Mouse (Mus musculus) liver, embryonic 16.5 days (tissue): ENCODE results near the gene 2510039O18Rik. TPM values are rescaled to one million over a fixed set of nuclear protein-coding genes. Genes with fewer than 3 reads are reported as not detected.

ENCODE experiments used
- ATAC-seq: fragments of 200-750 bp; cut with Nextera tagmentation; 2 replicates; pipeline ENCODE4 v1.8.0; 2017; ENCODE audit warnings: low read depth, mild to moderate bottlenecking, moderate number of reproducible peaks, moderate library complexity
- H3K27ac ChIP-seq: fragments of 300-500 bp; sonication (generic); 2 replicates; pipeline ENCODE4 v1.5.1; 2014; ENCODE audit warnings: mild to moderate bottlenecking, low read length
- H3K27me3 ChIP-seq: fragments of 300-500 bp; sonication (generic); 2 replicates; pipeline ENCODE4 v1.6.1; 2014; ENCODE audit warnings: low read depth, low read length, mixed read lengths; ENCODE audit not compliant: control insufficient read depth, insufficient read depth
- H3K36me3 ChIP-seq: fragments of 300-500 bp; sonication (generic); 2 replicates; pipeline ENCODE4 v1.6.1; 2014; ENCODE audit warnings: mild to moderate bottlenecking; ENCODE audit not compliant: control insufficient read depth, insufficient read depth
- H3K4me1 ChIP-seq: fragments of 300-500 bp; sonication (generic); 2 replicates; pipeline ENCODE4 v1.6.1; 2014; ENCODE audit warnings: low read depth, low read length, mixed read lengths; ENCODE audit not compliant: control insufficient read depth
- H3K4me2 ChIP-seq: fragments of 300-500 bp; sonication (generic); 2 replicates; pipeline ENCODE4 v1.6.1; 2014; ENCODE audit warnings: low read depth, low read length, mixed read lengths
- H3K4me3 ChIP-seq: fragments of 300-500 bp; sonication (generic); 2 replicates; pipeline ENCODE4 v1.5.1; 2014; ENCODE audit warnings: low read depth, mild to moderate bottlenecking, low read length
- H3K9ac ChIP-seq: fragments of 300-500 bp; sonication (generic); 2 replicates; pipeline ENCODE4 v1.6.1; 2014; ENCODE audit warnings: low read depth, low read length
- H3K9me3 ChIP-seq: fragments of 300-500 bp; sonication (generic); replicated peaks from 2 replicates; pipeline ENCODE4 v1.6.1; 2016; ENCODE audit warnings: low read length; ENCODE audit not compliant: control insufficient read depth
- WGBS: fragments of 180-500 bp; shearing (Covaris S2); extraction: QIAGEN DNeasy Blood & Tissue Kit; methylation state at CpG from one replicate; pipeline ENCODE4 v1.1.7; 2014; ENCODE audit not compliant: insufficient replicate concordance; 5-methylcytosine and 5-hydroxymethylcytosine counted together
- polyA plus RNA-seq: library from polyadenylated mRNA; unstranded; fragments of >200 nt; fragmentation: Nextera tagmentation; extraction: Ambion mirVana; gene quantifications from 2 replicates; pipeline ENCODE4 v1.2.1, GENCODE M21; 2015

The 2510039O18Rik gene
- polyA plus RNA-seq, 1 experiment from 2014 or later = 5.8 TPM

DNA sequence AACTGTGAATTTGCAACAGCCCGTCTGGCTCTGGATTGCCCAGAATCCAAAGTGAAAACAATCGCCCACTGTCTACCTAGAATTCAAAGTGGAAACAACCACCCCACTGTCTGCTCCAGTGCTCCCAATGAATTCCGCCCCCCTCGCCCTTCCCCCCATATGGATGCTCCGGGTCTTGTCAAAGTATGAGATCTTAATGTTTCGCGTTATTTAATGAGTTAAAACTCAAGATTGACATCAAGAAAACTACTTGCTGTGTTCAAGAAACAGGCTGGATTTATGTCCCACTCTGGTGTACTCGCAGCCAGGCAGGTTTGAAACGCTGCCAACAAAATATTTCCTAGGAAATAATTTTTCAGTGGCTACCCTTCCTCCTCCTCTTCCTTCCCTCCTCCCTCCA, 584 bp upstream of the 2510039O18Rik start:
- H3K9me3 ChIP-seq = no peaks in the 10 kb centered on the region
- peaks cover 12% of the 10 kb centered on the region for H3K36me3 ChIP-seq
- no peak for ATAC-seq
- WGBS = 54% methylated on average over 9 of the region's 9 CpGs
- H3K4me1 ChIP-seq = peaks cover 30% of the 10 kb centered on the region
- no peak overlapping the region for H3K9ac ChIP-seq
- H3K4me3 ChIP-seq = no peak overlapping the region
- peak overlapping the region; percentile 35 for H3K27ac ChIP-seq
- H3K27me3 ChIP-seq = peaks cover 8% of the 10 kb centered on the region
- H3K4me2 ChIP-seq = peak overlapping the region; percentile 98

GRCm38 (mm10) chr4:147941045-147942020, 638 bp downstream of the 2510039O18Rik start:
- ATAC-seq = peak; percentile 64
- peak overlapping the region; percentile 98 for H3K4me2 ChIP-seq

DNA sequence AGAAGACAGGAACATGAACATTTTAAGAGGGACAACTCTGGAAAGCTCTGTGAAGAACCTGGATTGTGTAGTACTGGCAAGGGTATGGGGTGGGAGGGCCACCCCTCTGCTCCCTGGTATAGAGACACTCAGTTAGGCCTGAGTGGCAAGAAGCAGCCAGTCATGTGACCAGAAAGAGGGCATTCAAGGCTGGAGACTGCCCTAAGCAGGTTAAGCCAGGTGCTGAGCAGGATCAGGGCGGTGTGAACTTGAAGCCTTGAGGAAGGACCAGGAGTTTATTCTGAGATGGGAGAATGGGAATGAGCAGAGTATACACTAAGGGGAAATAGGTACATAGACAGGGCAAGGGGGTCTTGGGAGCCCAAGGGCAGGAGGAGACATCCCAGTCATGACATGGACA, 2.3 kb downstream of the 2510039O18Rik start:
- H3K27me3 ChIP-seq = no peaks in the 10 kb centered on the region
- WGBS = 93% methylated on average over 1 of the region's 1 CpGs
- peaks cover 26% of the 10 kb centered on the region for H3K4me1 ChIP-seq
- peak overlapping the region; percentile 3; the same call in 1 of the 2 replicates for H3K4me3 ChIP-seq
- H3K4me2 ChIP-seq = peak overlapping the region; percentile 98
- no peaks in the 10 kb centered on the region for H3K9me3 ChIP-seq
- H3K27ac ChIP-seq = no peak overlapping the region
- H3K36me3 ChIP-seq = peaks cover 33% of the 10 kb centered on the region
- ATAC-seq = no peak
- no peak overlapping the region for H3K9ac ChIP-seq

More at GRCm38 (mm10) chr4:147941045-147942020, 638 bp downstream of the 2510039O18Rik start:
- H3K9ac ChIP-seq = peak overlapping the region; percentile 89
- peak overlapping the region; percentile 90 for H3K4me3 ChIP-seq
- WGBS = 6% methylated on average over 78 of the region's 88 CpGs
- H3K27ac ChIP-seq = peak overlapping the region; percentile 79
- no peaks in the 10 kb centered on the region for H3K27me3 ChIP-seq
- H3K36me3 ChIP-seq = peaks cover 22% of the 10 kb centered on the region
- peaks cover 26% of the 10 kb centered on the region for H3K4me1 ChIP-seq
- H3K9me3 ChIP-seq = no peaks in the 10 kb centered on the region

GRCm38 (mm10) chr4:147947511-147947910, 6.8 kb downstream of the 2510039O18Rik start:
- Histone ChIP-seq H3K4me1 (peaks cover 7% of the 10 kb centered on the region), H3K9ac (no peak overlapping the region), H3K36me3 (peaks cover 33% of the 10 kb centered on the region), H3K27ac (no peak overlapping the region), H3K9me3 (no peaks in the 10 kb centered on the region), H3K4me2 (no peak overlapping the region), H3K27me3 (no peaks in the 10 kb centered on the region), H3K4me3 (no peak overlapping the region)
- no peak for ATAC-seq
- whole genome bisulfite sequencing = 42% methylated on average over 2 of the region's 2 CpGs

- Histone ChIP-seq H3K4me3 (no peak overlapping the region), H3K9ac (no peak overlapping the region), H3K27me3 (no peaks in the 10 kb centered on the region), H3K36me3 (no peaks in the 10 kb centered on the region), H3K27ac (no peak overlapping the region), H3K4me1 (no peaks in the 10 kb centered on the region), H3K9me3 (no peaks in the 10 kb centered on the region), H3K4me2 (no peak overlapping the region)
- WGBS = 10% methylated on average over 4 of the region's 4 CpGs
- no peak for ATAC-seq
These were observed 12.9 kb downstream of the 2510039O18Rik start for GRCm38 (mm10) chr4:147953590-147953989.

GRCm38 (mm10) chr4:147957141-147957540, 16.4 kb downstream of the 2510039O18Rik start:
- Histone ChIP-seq H3K36me3 (no peaks in the 10 kb centered on the region), H3K27ac (no peak overlapping the region), H3K4me3 (no peak overlapping the region), H3K27me3 (no peaks in the 10 kb centered on the region), H3K4me1 (no peaks in the 10 kb centered on the region), H3K9me3 (no peaks in the 10 kb centered on the region), H3K9ac (no peak overlapping the region), H3K4me2 (no peak overlapping the region)
- WGBS = 30% methylated on average over 11 of the region's 11 CpGs
- ATAC-seq = no peak

GRCm38 (mm10) chr4:147959881-147960831, 19.5 kb downstream of the 2510039O18Rik start:
- no peak overlapping the region for H3K9ac ChIP-seq
- no peak overlapping the region for H3K4me3 ChIP-seq
- H3K36me3 ChIP-seq = no peaks in the 10 kb centered on the region
- WGBS = 25% methylated on average over 6 of the region's 6 CpGs
- H3K27ac ChIP-seq = no peak overlapping the region
- ATAC-seq = peak; percentile 55; the same call in 1 of the 2 replicates
- H3K9me3 ChIP-seq = no peaks in the 10 kb centered on the region
- H3K27me3 ChIP-seq = no peaks in the 10 kb centered on the region
- no peak overlapping the region for H3K4me2 ChIP-seq
- H3K4me1 ChIP-seq = no peaks in the 10 kb centered on the region

GRCm38 (mm10) chr4:147962781-147963180, 22.1 kb downstream of the 2510039O18Rik start:
- no peak for ATAC-seq
- Histone ChIP-seq H3K9ac (no peak overlapping the region), H3K4me1 (no peaks in the 10 kb centered on the region), H3K27ac (no peak overlapping the region), H3K27me3 (no peaks in the 10 kb centered on the region), H3K36me3 (no peaks in the 10 kb centered on the region), H3K4me3 (no peak overlapping the region), H3K9me3 (no peaks in the 10 kb centered on the region), H3K4me2 (no peak overlapping the region)
- WGBS = 41% methylated on average over 6 of the region's 6 CpGs
